Mouse (Mus musculus) E14TG2a.4 (cell line): ENCODE measurements around the gene Uvssa.

ENCODE experiments used
- CTCF ChIP-seq: conservative IDR thresholded peaks from 2 replicates; pipeline ENCODE4 v1.5.1; 2014; ENCODE audit warnings: low read length
- NANOG ChIP-seq: IDR thresholded peaks from 2 replicates; pipeline ENCODE4 v1.6.1; 2014; ENCODE audit warnings: borderline replicate concordance, low read length, mixed read lengths
- POU5F1 ChIP-seq: IDR thresholded peaks from 2 replicates; pipeline ENCODE4 v1.6.1; 2014; ENCODE audit warnings: low read length, borderline replicate concordance

DNA sequence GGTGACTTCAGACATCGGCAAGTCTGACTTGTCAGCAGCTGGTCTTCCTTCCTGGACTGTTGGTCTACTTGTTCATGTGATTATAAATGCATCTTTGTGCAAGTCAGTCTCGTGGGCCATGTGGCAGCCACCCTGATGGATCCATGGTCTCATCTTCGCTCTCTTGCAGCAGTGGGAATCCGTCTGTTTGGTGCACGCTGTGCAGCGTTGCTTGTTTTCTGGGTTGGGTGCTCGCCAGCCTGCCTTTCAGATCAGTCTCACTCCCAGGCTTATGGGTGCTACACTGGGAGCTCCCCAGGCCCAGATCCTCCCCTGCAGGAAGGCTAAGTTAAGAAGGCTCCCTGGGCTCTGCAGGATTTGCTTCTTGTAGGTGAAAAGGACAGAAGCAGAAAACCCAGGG, 18.5 kb downstream of the Uvssa start:
- no peak for TF ChIP-seq CTCF
- TF ChIP-seq POU5F1, result no peak
- TF ChIP-seq NANOG, result no peak
